Mouse (Mus musculus) limb, embryonic 11.5 days (tissue): ENCODE data around the gene Akap8l. TPM values are rescaled to one million over a fixed set of nuclear protein-coding genes. Genes with fewer than 3 reads are reported as not detected.
A peak's percentile ranks its signal among the peaks of the same experiment; 100 is the strongest.

Source experiments
- ATAC-seq: fragments of 200-750 bp; cut with Nextera tagmentation; 2 replicates; pipeline ENCODE4 v1.8.0; 2017; ENCODE audit warnings: low read depth; ENCODE audit not compliant: insufficient number of reproducible peaks, low FRiP score, low TSS enrichment
- DNase-seq: peaks from one replicate; pipeline ENCODE4 v3.0.0-alpha.2; 2015; ENCODE audit warnings: low spot score
- H3K27ac ChIP-seq: fragments of 300-500 bp; sonication (generic); replicated peaks from 2 replicates; pipeline ENCODE4 v1.5.1; 2014; ENCODE audit warnings: low read depth, mild to moderate bottlenecking, low read length
- H3K27me3 ChIP-seq: fragments of 300-500 bp; sonication (generic); 2 replicates; pipeline ENCODE4 v1.6.1; 2014; ENCODE audit warnings: mild to moderate bottlenecking, low read length, mixed read lengths; ENCODE audit not compliant: control insufficient read depth, insufficient read depth
- H3K36me3 ChIP-seq: fragments of 300-500 bp; sonication (generic); 2 replicates; pipeline ENCODE4 v1.6.1; 2014; ENCODE audit warnings: mild to moderate bottlenecking, low read length, moderate library complexity, mixed read lengths; ENCODE audit not compliant: control insufficient read depth, insufficient read depth
- H3K4me1 ChIP-seq: fragments of 300-500 bp; sonication (generic); 2 replicates; pipeline ENCODE4 v1.6.1; 2014; ENCODE audit warnings: low read length, mixed read lengths; ENCODE audit not compliant: control insufficient read depth, insufficient read depth
- H3K4me2 ChIP-seq: fragments of 300-500 bp; sonication (generic); 2 replicates; pipeline ENCODE4 v1.6.1; 2014; ENCODE audit warnings: low read depth, mild to moderate bottlenecking, moderate library complexity; ENCODE audit not compliant: severe bottlenecking
- H3K4me3 ChIP-seq: fragments of 300-500 bp; sonication (generic); 2 replicates; pipeline ENCODE4 v1.5.1; 2014; ENCODE audit warnings: low read depth, low read length
- H3K9ac ChIP-seq: fragments of 300-500 bp; sonication (generic); 2 replicates; pipeline ENCODE4 v1.6.1; 2014; ENCODE audit warnings: mild to moderate bottlenecking, low read length
- H3K9me3 ChIP-seq: fragments of 300-500 bp; sonication (generic); 2 replicates; pipeline ENCODE4 v1.6.1; 2016; ENCODE audit warnings: low read length; ENCODE audit not compliant: control insufficient read depth
- WGBS: fragments of 180-500 bp; shearing (Covaris S2); extraction: QIAGEN DNeasy Blood & Tissue Kit; methylation state at CpG from one replicate; pipeline ENCODE4 v1.1.7; 2014; 5-methylcytosine and 5-hydroxymethylcytosine counted together
- polyA plus RNA-seq: library from polyadenylated mRNA; unstranded; fragments of >200 nt; fragmentation: Nextera tagmentation; extraction: Ambion mirVana; gene quantifications from 2 replicates; pipeline ENCODE4 v1.2.1, GENCODE M21; 2014

Akap8l gene
- polyA plus RNA-seq, 1 experiment from 2014 or later = 73.5 TPM

DNA sequence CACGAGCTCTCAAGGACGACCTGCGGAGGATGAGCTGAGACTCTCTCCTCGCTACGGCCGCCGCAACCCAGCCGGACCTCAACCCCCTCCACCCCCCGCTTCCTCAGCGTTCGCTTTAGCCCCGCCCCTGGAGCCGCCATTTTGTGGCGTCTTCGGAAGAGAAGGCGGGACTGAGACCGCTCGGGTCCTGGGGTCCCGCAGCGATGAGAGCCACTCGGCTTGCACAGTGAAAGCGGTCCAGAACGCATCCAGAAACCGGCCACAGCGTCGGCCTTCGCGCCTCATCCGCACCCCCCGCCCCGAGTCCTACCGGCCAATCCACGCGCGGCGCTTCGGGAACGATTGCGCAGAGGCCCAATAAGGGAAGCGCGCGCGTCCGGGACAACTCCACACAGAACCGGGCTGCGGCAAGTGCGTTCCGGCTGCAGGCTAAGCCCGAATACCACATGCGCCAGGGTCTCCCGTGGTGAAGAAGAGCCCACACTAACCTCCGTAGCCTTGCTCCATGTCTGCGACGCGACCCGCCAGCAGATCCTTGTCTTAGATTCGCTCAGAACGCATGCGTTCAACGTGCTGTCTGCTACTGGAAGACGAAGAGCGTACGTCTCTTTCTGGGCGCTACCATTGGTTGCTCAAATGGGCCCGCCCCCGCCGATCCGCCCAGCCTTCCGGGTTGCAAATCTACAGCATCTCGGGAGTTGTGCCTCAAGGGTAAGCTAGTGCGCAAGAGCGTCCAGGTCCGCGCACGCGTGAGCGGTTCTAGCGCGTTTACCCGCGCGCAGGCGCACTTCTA, 29.6 kb downstream of the Akap8l start, which contains the start of gene Akap8:
Gene Akap8, minus strand, starts transcription at position 642 of the 793 bp plus-strand sequence.
- Histone ChIP-seq H3K9me3 (no peaks in the 10 kb centered on the region), H3K4me1 (peaks cover 9% of the 10 kb centered on the region), H3K9ac (peak within 1 kb of the TSS; percentile 89), H3K4me3 (peak within 1 kb of the TSS; percentile 72), H3K27ac (peak within 1 kb of the TSS; percentile 86), H3K36me3 (peaks cover 19% of the 10 kb centered on the region), H3K27me3 (no peaks in the 10 kb centered on the region), H3K4me2 (peak within 1 kb of the TSS; percentile 81)
- ATAC-seq = peak; percentile 98
- under 1% methylated on average over 83 of the region's 83 CpGs for WGBS
- DNase-seq = peak; percentile 98

- H3K4me2 ChIP-seq = peak overlapping the region; percentile 79
- H3K4me3 ChIP-seq = peak overlapping the region; percentile 72
- H3K9ac ChIP-seq = peak overlapping the region; percentile 89
- DNase-seq (peak; percentile 27), ATAC-seq (no peak)
- H3K27me3 ChIP-seq = no peaks in the 10 kb centered on the region
- H3K36me3 ChIP-seq = peaks cover 23% of the 10 kb centered on the region
- peaks cover 9% of the 10 kb centered on the region for H3K4me1 ChIP-seq
- WGBS = under 1% methylated on average over 7 of the region's 7 CpGs
- H3K27ac ChIP-seq = peak overlapping the region; percentile 86; the same call in 1 of the 2 replicates
- no peaks in the 10 kb centered on the region for H3K9me3 ChIP-seq
These were observed 30.5 kb downstream of the Akap8l start for GRCm38 (mm10) chr17:32319950-32320349.

GRCm38 (mm10) chr17:32317708-32318107, 32.7 kb downstream of the Akap8l start:
- no peak overlapping the region for H3K27ac ChIP-seq
- H3K9me3 ChIP-seq = no peaks in the 10 kb centered on the region
- peaks cover 41% of the 10 kb centered on the region for H3K36me3 ChIP-seq
- H3K4me2 ChIP-seq = no peak overlapping the region
- DNase-seq (no peak), ATAC-seq (no peak)
- no peak overlapping the region for H3K9ac ChIP-seq
- H3K27me3 ChIP-seq = no peaks in the 10 kb centered on the region
- peaks cover 9% of the 10 kb centered on the region for H3K4me1 ChIP-seq
- H3K4me3 ChIP-seq = no peak overlapping the region
- WGBS = 86% methylated on average over 3 of the region's 3 CpGs

DNA sequence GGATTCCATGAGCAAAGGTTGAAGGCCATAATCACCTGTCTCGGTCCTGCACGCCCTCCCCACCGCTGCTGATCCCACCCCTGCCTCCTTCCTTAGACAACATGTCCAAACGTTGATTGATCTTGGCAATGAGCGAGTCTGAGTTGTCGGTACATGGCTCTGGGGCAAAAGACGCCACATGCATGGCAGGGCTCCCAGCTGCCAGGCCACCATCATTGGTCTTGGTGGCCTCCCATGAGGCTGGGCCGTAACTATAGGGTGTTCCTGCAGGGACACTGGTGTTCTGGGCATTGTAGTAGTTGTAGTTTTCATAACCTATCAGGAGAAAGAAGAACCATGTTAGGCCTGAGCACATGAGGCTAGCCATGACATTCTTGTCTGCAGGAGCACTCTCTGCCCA, 33.4 kb downstream of the Akap8l start:
- Histone ChIP-seq H3K27me3 (no peaks in the 10 kb centered on the region), H3K9ac (no peak overlapping the region), H3K4me3 (no peak overlapping the region), H3K36me3 (peaks cover 46% of the 10 kb centered on the region), H3K27ac (no peak overlapping the region), H3K4me1 (peaks cover 6% of the 10 kb centered on the region), H3K4me2 (no peak overlapping the region), H3K9me3 (no peaks in the 10 kb centered on the region)
- DNase-seq (no peak), ATAC-seq (no peak)
- 94% methylated on average over 8 of the region's 8 CpGs for WGBS

GRCm38 (mm10) chr17:32315560-32315959, 34.8 kb downstream of the Akap8l start:
- 92% methylated on average over 5 of the region's 5 CpGs for WGBS
- ATAC-seq = no peak
- peaks cover 57% of the 10 kb centered on the region for H3K36me3 ChIP-seq
- no peak overlapping the region for H3K4me3 ChIP-seq
- H3K9ac ChIP-seq = no peak overlapping the region
- no peak overlapping the region for H3K27ac ChIP-seq
- H3K27me3 ChIP-seq = no peaks in the 10 kb centered on the region
- H3K9me3 ChIP-seq = no peaks in the 10 kb centered on the region
- H3K4me2 ChIP-seq = no peak overlapping the region
- no peak for DNase-seq
- peaks cover 5% of the 10 kb centered on the region; the same call in 1 of the 2 replicates for H3K4me1 ChIP-seq

DNA sequence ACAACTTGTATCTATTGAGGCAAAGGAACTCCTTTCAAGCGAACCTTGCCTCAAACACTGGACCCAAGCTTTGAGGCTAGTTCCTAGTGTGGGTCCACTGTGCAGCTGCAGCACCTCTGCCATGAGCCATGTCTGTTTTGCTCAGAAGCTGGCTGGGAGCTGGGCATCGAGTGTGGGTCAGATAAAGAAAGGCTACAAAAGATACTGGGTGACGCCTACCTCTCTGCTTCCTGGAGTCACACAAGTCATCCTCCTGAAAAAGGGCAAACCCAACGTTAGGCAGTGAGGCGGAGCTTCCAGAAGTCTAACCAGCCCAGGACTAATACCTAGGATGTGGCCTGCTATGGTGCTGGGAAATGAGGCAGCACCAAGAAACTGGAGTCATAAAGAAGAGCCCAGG, 36.5 kb downstream of the Akap8l start:
- DNase-seq = no peak
- peaks cover under 1% of the 10 kb centered on the region; the same call in 1 of the 2 replicates for H3K4me1 ChIP-seq
- H3K9ac ChIP-seq = no peak overlapping the region
- H3K4me2 ChIP-seq = no peak overlapping the region
- no peak overlapping the region for H3K4me3 ChIP-seq
- no peak overlapping the region for H3K27ac ChIP-seq
- no peak for ATAC-seq
- peaks cover 63% of the 10 kb centered on the region for H3K36me3 ChIP-seq
- no peaks in the 10 kb centered on the region for H3K27me3 ChIP-seq
- H3K9me3 ChIP-seq = no peaks in the 10 kb centered on the region
- 87% methylated on average over 5 of the region's 5 CpGs for WGBS

- H3K4me3 ChIP-seq = no peak overlapping the region
- peaks cover 63% of the 10 kb centered on the region for H3K36me3 ChIP-seq
- no peak overlapping the region for H3K4me2 ChIP-seq
- no peaks in the 10 kb centered on the region for H3K4me1 ChIP-seq
- 98% methylated on average over 8 of the region's 8 CpGs for WGBS
- no peak overlapping the region for H3K9ac ChIP-seq
- no peaks in the 10 kb centered on the region for H3K9me3 ChIP-seq
- H3K27ac ChIP-seq = no peak overlapping the region
- H3K27me3 ChIP-seq = no peaks in the 10 kb centered on the region
- DNase-seq (no peak), ATAC-seq (no peak)
These were observed 37.6 kb downstream of the Akap8l start for GRCm38 (mm10) chr17:32312801-32313200.

- Histone ChIP-seq H3K4me1 (no peaks in the 10 kb centered on the region), H3K36me3 (peaks cover 50% of the 10 kb centered on the region), H3K9ac (no peak overlapping the region), H3K4me3 (no peak overlapping the region), H3K9me3 (no peaks in the 10 kb centered on the region), H3K4me2 (no peak overlapping the region), H3K27me3 (no peaks in the 10 kb centered on the region), H3K27ac (no peak overlapping the region)
- DNase-seq (no peak), ATAC-seq (no peak)
- 94% methylated on average over 4 of the region's 4 CpGs for WGBS
These were observed 42.4 kb downstream of the Akap8l start for GRCm38 (mm10) chr17:32307963-32308362.
